Mouse (Mus musculus) embryonic facial prominence, embryonic 15.5 days (tissue): ENCODE results near the gene Thrb. TPM values are rescaled to one million over a fixed set of nuclear protein-coding genes. Genes with fewer than 3 reads are reported as not detected.

Source experiments
- ATAC-seq: fragments of 200-750 bp; cut with Nextera tagmentation; 2 replicates; pipeline ENCODE4 v1.8.0; 2017; ENCODE audit warnings: low read depth, moderate TSS enrichment; ENCODE audit not compliant: insufficient number of reproducible peaks, low FRiP score, low TSS enrichment
- H3K27ac ChIP-seq: fragments of 300-500 bp; sonication (generic); replicated peaks from 2 replicates; pipeline ENCODE4 v1.5.1; 2015; ENCODE audit warnings: mild to moderate bottlenecking, inconsistent platforms
- H3K27me3 ChIP-seq: fragments of 300-500 bp; sonication (generic); 2 replicates; pipeline ENCODE4 v1.6.1; 2015; ENCODE audit warnings: inconsistent platforms
- H3K36me3 ChIP-seq: fragments of 300-500 bp; sonication (generic); 2 replicates; pipeline ENCODE4 v1.6.1; 2015; ENCODE audit warnings: mild to moderate bottlenecking, inconsistent platforms
- H3K4me1 ChIP-seq: fragments of 300-500 bp; sonication (generic); 2 replicates; pipeline ENCODE4 v1.6.1; 2015; ENCODE audit warnings: inconsistent platforms
- H3K4me2 ChIP-seq: fragments of 300-500 bp; sonication (generic); replicated peaks from 2 replicates; pipeline ENCODE4 v1.6.1; 2015; ENCODE audit warnings: mild to moderate bottlenecking, inconsistent platforms
- H3K4me3 ChIP-seq: fragments of 300-500 bp; sonication (generic); replicated peaks from 2 replicates; pipeline ENCODE4 v1.5.1; 2015; ENCODE audit warnings: mild to moderate bottlenecking, inconsistent platforms
- H3K9ac ChIP-seq: fragments of 300-500 bp; sonication (generic); 2 replicates; pipeline ENCODE4 v1.6.1; 2015; ENCODE audit warnings: inconsistent platforms
- H3K9me3 ChIP-seq: fragments of 300-500 bp; sonication (generic); replicated peaks from 2 replicates; pipeline ENCODE4 v1.6.1; 2016; ENCODE audit warnings: inconsistent platforms
- WGBS: fragments of 180-500 bp; shearing (Covaris S2); methylation state at CpG from one replicate; pipeline ENCODE4 v1.1.7; 2015; 5-methylcytosine and 5-hydroxymethylcytosine counted together
- polyA plus RNA-seq: library from polyadenylated mRNA; unstranded; fragments of >200 nt; fragmentation: Nextera tagmentation; extraction: Ambion mirVana; gene quantifications from 2 replicates; pipeline ENCODE4 v1.2.1, GENCODE M21; 2015

Thrb gene
- polyA plus RNA-seq: 4.4 and 4.8 TPM in 2 replicates

- WGBS: under 1% methylated on average over 23 of the region's 23 CpGs
- ATAC-seq: no peak; the same call in 1 of the 2 replicates
Observed at GRCm38 (mm10) chr14:17659686-17660328, at the start of gene Thrb. Gene Thrb, plus strand, starts transcription at chr14:17660261.

GRCm38 (mm10) chr14:17621671-17622070 is 38.4 kb upstream of the Thrb start:
- WGBS: 62% methylated on average over 3 of the region's 3 CpGs
- ATAC-seq: no peak

More at GRCm38 (mm10) chr14:17659686-17660328, at the start of gene Thrb:
- Histone ChIP-seq H3K27me3 (peaks cover 16% of the 10 kb centered on the region), H3K9ac (peak within 1 kb of the TSS; percentile 41), H3K9me3 (no peaks in the 10 kb centered on the region), H3K4me1 (peaks cover 18% of the 10 kb centered on the region), H3K4me3 (peak within 1 kb of the TSS; percentile 60), H3K36me3 (no peaks in the 10 kb centered on the region), H3K27ac (peak within 1 kb of the TSS; percentile 55; the same call in 1 of the 2 replicates), H3K4me2 (peak within 1 kb of the TSS; percentile 91)

GRCm38 (mm10) chr14:17623936-17624335 is 36.1 kb upstream of the Thrb start:
- Histone ChIP-seq H3K27ac (no peak overlapping the region), H3K9ac (no peak overlapping the region), H3K4me1 (no peaks in the 10 kb centered on the region), H3K9me3 (no peaks in the 10 kb centered on the region), H3K4me3 (no peak overlapping the region), H3K27me3 (no peaks in the 10 kb centered on the region), H3K4me2 (no peak overlapping the region), H3K36me3 (no peaks in the 10 kb centered on the region)
- WGBS: 65% methylated on average over 2 of the region's 2 CpGs
- ATAC-seq: no peak

More at GRCm38 (mm10) chr14:17621671-17622070, 38.4 kb upstream of the Thrb start:
- H3K9ac ChIP-seq: no peak overlapping the region
- no peak overlapping the region for H3K4me3 ChIP-seq
- no peaks in the 10 kb centered on the region for H3K27me3 ChIP-seq
- no peaks in the 10 kb centered on the region for H3K4me1 ChIP-seq
- H3K4me2 ChIP-seq: no peak overlapping the region
- H3K36me3 ChIP-seq: no peaks in the 10 kb centered on the region
- no peaks in the 10 kb centered on the region for H3K9me3 ChIP-seq
- H3K27ac ChIP-seq: no peak overlapping the region

DNA sequence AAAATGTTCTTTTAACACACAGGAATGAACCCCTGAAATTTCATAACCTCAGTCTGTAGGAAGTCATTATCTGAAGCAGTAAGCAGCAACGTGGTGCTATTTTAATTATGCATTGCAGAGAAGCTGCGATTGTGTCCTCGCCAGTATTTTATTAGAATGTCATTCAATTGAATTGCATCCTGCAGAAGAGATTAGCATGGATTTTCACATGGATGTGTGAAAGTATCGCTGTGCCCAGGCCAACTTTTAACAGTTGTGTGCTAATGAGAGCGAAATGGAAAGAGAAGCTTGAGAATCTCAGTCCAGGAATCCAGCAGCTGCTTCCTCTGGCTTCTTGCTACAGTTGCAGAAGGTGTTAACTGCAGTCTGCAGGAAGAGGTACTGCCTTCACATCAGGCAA is 30.8 kb upstream of the Thrb start:
- Histone ChIP-seq H3K27ac (no peak overlapping the region), H3K27me3 (no peaks in the 10 kb centered on the region), H3K9me3 (no peaks in the 10 kb centered on the region), H3K36me3 (no peaks in the 10 kb centered on the region), H3K4me1 (peaks cover 7% of the 10 kb centered on the region; the same call in 1 of the 2 replicates), H3K4me3 (no peak overlapping the region), H3K9ac (no peak overlapping the region), H3K4me2 (no peak overlapping the region)
- 54% methylated on average over 5 of the region's 5 CpGs for WGBS
- ATAC-seq: no peak

GRCm38 (mm10) chr14:17632887-17633522 is 27.1 kb upstream of the Thrb start:
- ATAC-seq: peak; percentile 84
- H3K4me1 ChIP-seq: peaks cover 7% of the 10 kb centered on the region; the same call in 1 of the 2 replicates
- H3K9me3 ChIP-seq: no peaks in the 10 kb centered on the region
- H3K36me3 ChIP-seq: no peaks in the 10 kb centered on the region
- no peak overlapping the region for H3K27ac ChIP-seq
- H3K9ac ChIP-seq: no peak overlapping the region
- peak overlapping the region; percentile 38 for H3K4me2 ChIP-seq
- WGBS: 6% methylated on average over 19 of the region's 19 CpGs
- H3K27me3 ChIP-seq: no peaks in the 10 kb centered on the region
- H3K4me3 ChIP-seq: peak overlapping the region; percentile 16; the same call in 1 of the 2 replicates

GRCm38 (mm10) chr14:17636971-17637370 is 23.1 kb upstream of the Thrb start:
- Histone ChIP-seq H3K4me3 (no peak overlapping the region), H3K36me3 (no peaks in the 10 kb centered on the region), H3K27me3 (no peaks in the 10 kb centered on the region), H3K9me3 (no peaks in the 10 kb centered on the region), H3K4me2 (no peak overlapping the region), H3K9ac (no peak overlapping the region), H3K4me1 (peaks cover 7% of the 10 kb centered on the region; the same call in 1 of the 2 replicates), H3K27ac (no peak overlapping the region)
- no peak for ATAC-seq
- WGBS: 74% methylated on average over 3 of the region's 3 CpGs

- H3K4me1 ChIP-seq: no peaks in the 10 kb centered on the region
- 51% methylated on average over 3 of the region's 3 CpGs for WGBS
- H3K9me3 ChIP-seq: no peaks in the 10 kb centered on the region
- no peak overlapping the region for H3K4me3 ChIP-seq
- H3K4me2 ChIP-seq: no peak overlapping the region
- H3K9ac ChIP-seq: no peak overlapping the region
- H3K27ac ChIP-seq: no peak overlapping the region
- no peaks in the 10 kb centered on the region for H3K36me3 ChIP-seq
- ATAC-seq: no peak
- no peaks in the 10 kb centered on the region for H3K27me3 ChIP-seq
Observed at GRCm38 (mm10) chr14:17641770-17642169, 18.3 kb upstream of the Thrb start.

- no peaks in the 10 kb centered on the region for H3K36me3 ChIP-seq
- H3K27me3 ChIP-seq: no peaks in the 10 kb centered on the region
- H3K4me1 ChIP-seq: peaks cover 8% of the 10 kb centered on the region
- 80% methylated on average over 5 of the region's 5 CpGs for WGBS
- no peaks in the 10 kb centered on the region for H3K9me3 ChIP-seq
- H3K9ac ChIP-seq: no peak overlapping the region
- ATAC-seq: no peak
- no peak overlapping the region for H3K27ac ChIP-seq
- H3K4me2 ChIP-seq: no peak overlapping the region
- no peak overlapping the region for H3K4me3 ChIP-seq
Observed at GRCm38 (mm10) chr14:17655084-17655483, 5.0 kb upstream of the Thrb start.

DNA sequence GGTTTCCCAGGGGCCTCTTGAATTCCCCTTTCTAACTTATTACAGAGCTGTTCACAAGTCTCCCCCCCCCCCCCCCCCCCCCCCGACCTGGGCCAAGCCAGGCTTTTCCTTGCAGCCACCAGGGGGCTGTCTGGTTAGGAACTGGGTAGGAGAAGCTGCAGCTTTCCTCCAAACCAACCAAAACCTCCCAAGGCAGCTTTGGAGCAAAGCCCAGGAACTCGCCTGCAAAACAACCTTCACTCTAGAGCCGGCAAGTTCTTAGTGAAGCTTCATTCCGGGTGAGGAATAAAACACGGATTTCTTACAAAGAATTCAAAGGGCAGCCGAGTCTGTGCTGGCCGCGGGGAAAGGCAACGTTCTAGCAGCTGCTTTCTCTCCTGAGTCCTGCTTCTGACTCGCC is 1.0 kb upstream of the Thrb start:
- Histone ChIP-seq H3K36me3 (no peaks in the 10 kb centered on the region), H3K9ac (no peak overlapping the region), H3K4me1 (peaks cover 18% of the 10 kb centered on the region), H3K4me3 (peak overlapping the region; percentile 60), H3K9me3 (no peaks in the 10 kb centered on the region), H3K4me2 (peak overlapping the region; percentile 91), H3K27ac (peak overlapping the region; percentile 55; the same call in 1 of the 2 replicates), H3K27me3 (peaks cover 16% of the 10 kb centered on the region)
- 0% methylated on average over 10 of the region's 10 CpGs for WGBS
- ATAC-seq: peak; percentile 37; the same call in 1 of the 2 replicates

DNA sequence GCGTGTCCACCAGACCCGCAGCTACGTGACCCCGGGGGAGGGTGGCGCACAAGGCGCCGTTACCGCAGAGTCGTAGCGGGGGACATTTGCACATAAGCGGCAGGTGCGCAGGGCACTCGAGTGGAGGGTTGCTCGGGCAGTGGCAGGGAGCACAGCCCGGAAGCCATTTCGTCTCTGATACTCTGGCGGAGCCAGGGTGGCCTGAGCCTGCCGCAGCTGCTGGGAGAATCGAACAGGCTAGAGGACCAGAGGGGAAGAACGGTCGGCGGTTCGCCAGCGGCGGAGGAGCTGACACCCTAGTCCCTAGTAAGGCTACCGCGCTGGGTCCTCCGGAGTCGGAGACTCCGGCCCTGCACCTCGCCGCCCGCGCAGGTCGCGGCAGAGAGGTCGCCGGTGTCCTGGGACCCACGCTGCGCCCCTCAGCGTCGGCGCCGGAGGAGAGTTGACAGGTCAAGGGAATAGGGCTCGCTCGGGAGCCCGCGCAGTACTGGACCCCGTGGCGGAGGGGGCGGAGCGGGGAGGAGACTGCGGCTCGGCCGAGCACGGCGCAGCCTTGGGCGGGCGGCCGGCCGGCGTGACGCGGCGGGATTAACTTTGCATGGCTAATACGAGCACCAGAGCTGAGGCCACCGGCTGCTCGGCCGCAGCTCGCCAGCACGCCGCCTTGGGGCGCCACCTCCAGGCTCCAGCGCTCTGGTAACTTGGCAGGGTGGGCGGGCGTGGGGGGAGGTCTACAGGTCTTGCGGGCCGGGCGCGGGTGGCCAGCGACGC is 453 bp downstream of the Thrb start:
- WGBS: under 1% methylated on average over 61 of the region's 82 CpGs
- Histone ChIP-seq H3K4me3 (peak overlapping the region; percentile 60), H3K36me3 (no peaks in the 10 kb centered on the region), H3K27me3 (peaks cover 16% of the 10 kb centered on the region), H3K4me1 (peaks cover 18% of the 10 kb centered on the region), H3K9ac (peak overlapping the region; percentile 41), H3K27ac (0 out of 2 replicates have a peak overlapping the region, but pooled peaks have one; percentile 2), H3K9me3 (no peaks in the 10 kb centered on the region), H3K4me2 (peak overlapping the region; percentile 91)
- ATAC-seq: peak; percentile 88

GRCm38 (mm10) chr14:17661100-17661521 is 1.1 kb downstream of the Thrb start:
- WGBS: under 1% methylated on average over 16 of the region's 16 CpGs
- Histone ChIP-seq H3K9me3 (no peaks in the 10 kb centered on the region), H3K36me3 (no peaks in the 10 kb centered on the region), H3K27ac (no peak overlapping the region), H3K27me3 (peaks cover 16% of the 10 kb centered on the region), H3K4me2 (peak overlapping the region; percentile 91), H3K9ac (peak overlapping the region; percentile 41), H3K4me1 (peaks cover 18% of the 10 kb centered on the region), H3K4me3 (peak overlapping the region; percentile 60)
- ATAC-seq: no peak; the same call in 1 of the 2 replicates
